Mouse (Mus musculus): ENCODE measurements at regions not wholly inside any gene's neighbourhood (a gene's known extent, or its start where the extent isn't known, plus 50 kb on each side); places are given as distances from the start of the nearest gene placed in this dataset.

- Histone ChIP-seq H3K27me3 (no peaks in the 10 kb centered on the region), H3K9me3 (replicated peaks) (no peaks in the 10 kb centered on the region), H3K4me2 (no peak overlapping the region), H3K4me3 (no peak overlapping the region), H3K27ac (no peak overlapping the region), H3K9ac (no peak overlapping the region), H3K36me3 (no peaks in the 10 kb centered on the region), H3K4me1 (replicated peaks) (no peaks in the 10 kb centered on the region)
- ATAC-seq (replicated peaks; ENCODE audit: insufficient number of reproducible peaks, insufficient read depth, low FRiP score, low read depth) = no peak
- WGBS = 14% methylated on average over 4 of the region's 4 CpGs
Observed at GRCm38 (mm10) chrX:76201366-76201765, 62.7 kb upstream of the Cldn34b3 start.

All from heart, embryonic 15.5 days (tissue).